Mouse (Mus musculus) megakaryocyte, embryonic 14.5 days (primary cell): ENCODE results near the gene Ankfn1.

Source experiments
- FLI1 ChIP-seq: IDR thresholded peaks from 2 replicates; pipeline ENCODE4 v1.6.1; 2012; ENCODE audit warnings: low read length, inconsistent platforms, mixed read lengths
- GATA1 ChIP-seq: IDR thresholded peaks from 3 replicates; pipeline ENCODE4 v1.6.1; 2012; ENCODE audit warnings: mixed read lengths, low read length, inconsistent platforms, borderline replicate concordance

- TF ChIP-seq GATA1, result no peak
- no peak for TF ChIP-seq FLI1
These were observed 191.1 kb downstream of the Ankfn1 start for GRCm38 (mm10) chr11:89586341-89586740.
